Mouse (Mus musculus): ENCODE results near the gene Cap1. TPM values are rescaled to one million over a fixed set of nuclear protein-coding genes. Genes with fewer than 3 reads are reported as not detected.

The Cap1 gene
- 46.5 and 85.8 TPM in 2 replicates for polyA plus RNA-seq (2012; rRNA removed)

GRCm38 (mm10) chr4:122885768-122886578, at the start of gene Cap1:
Cap1 (minus strand) TSS chr4:122886056.
- TF ChIP-seq CTCF (IDR thresholded peaks at IDR 0.05; ENCODE audit: extremely low read depth, insufficient read length, insufficient replicate concordance, low read depth, low read length) = no peak
- peak; percentile 97 for TF ChIP-seq POLR2A (IDR thresholded peaks at IDR 0.05; ENCODE audit: low read depth, low read length)
- Histone ChIP-seq H3K36me3 (ENCODE audit: control insufficient read depth, insufficient read depth, low read length) (no peaks in the 10 kb centered on the region), H3K27me3 (ENCODE audit: control insufficient read depth, insufficient read depth, low read length) (no peaks in the 10 kb centered on the region), H3K4me1 (ENCODE audit: control insufficient read depth, insufficient read depth, insufficient read length, low read length) (peaks cover 16% of the 10 kb centered on the region), H3K27ac (ENCODE audit: insufficient read depth, low read depth, low read length) (peak within 1 kb of the TSS; percentile 99), H3K4me3 (ENCODE audit: low read depth, low read length) (peak within 1 kb of the TSS; percentile 74)
- WGBS = under 1% methylated on average over 49 of the region's 49 CpGs

DNA sequence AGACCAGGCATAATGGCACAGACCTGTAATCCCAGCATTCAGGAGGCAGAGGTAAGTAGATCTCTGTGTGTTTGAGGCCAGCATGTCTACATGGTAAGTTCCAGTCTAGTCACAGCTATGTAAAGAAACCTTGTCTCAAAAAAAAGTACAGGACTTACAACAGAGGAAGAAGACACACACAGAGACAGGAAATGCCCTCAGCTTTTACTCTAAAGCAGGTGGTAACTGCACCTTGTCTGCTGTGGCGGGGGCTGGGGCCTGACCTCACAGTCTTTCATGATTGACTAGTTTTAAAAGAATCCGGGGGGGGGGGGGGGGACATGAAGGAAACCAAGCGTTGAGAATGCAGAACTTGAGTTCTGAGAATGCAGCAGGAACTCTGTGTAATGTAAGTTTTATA, 48.0 kb upstream of the Cap1 start:
- no peak overlapping the region for H3K4me3 ChIP-seq (ENCODE audit: low read depth, low read length)

DNA sequence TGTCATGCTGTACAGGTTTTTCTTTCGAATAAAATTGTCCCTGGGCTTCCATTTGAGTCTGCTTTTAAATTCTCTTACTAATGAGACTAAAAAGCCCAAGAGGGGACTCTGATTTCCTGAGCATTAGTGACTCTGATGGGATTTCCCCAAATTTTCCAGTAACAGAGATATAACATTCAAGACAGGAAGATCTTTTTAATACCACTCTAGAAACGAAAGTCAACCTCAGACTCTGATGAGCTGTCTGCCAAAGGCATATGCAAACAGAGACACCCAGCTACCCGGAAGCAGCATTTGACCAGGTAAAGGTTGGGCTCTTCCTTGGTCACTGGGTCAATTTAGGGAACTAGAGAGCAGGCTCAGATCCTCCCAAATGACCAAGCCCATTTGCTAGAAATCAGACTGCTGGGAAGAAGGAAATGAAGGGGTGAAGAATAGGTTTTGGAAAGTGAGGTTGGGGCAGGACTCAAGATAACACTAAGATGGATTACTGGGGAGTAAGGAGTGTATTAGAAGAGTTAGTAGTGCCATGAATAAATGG, 47.3 kb upstream of the Cap1 start:
- H3K4me1 ChIP-seq (ENCODE audit: control insufficient read depth, insufficient read depth, insufficient read length, low read length) = peaks cover 15% of the 10 kb centered on the region
- no peak for TF ChIP-seq CTCF (IDR thresholded peaks at IDR 0.05; ENCODE audit: extremely low read depth, insufficient read length, insufficient replicate concordance, low read depth, low read length)
- no peak for TF ChIP-seq POLR2A (IDR thresholded peaks at IDR 0.05; ENCODE audit: low read depth, low read length)
- 0 out of 2 replicates have a peak overlapping the region, but pooled peaks have one; percentile 14 for H3K4me3 ChIP-seq (ENCODE audit: low read depth, low read length)
- WGBS = 41% methylated on average over 3 of the region's 3 CpGs
- H3K36me3 ChIP-seq (ENCODE audit: control insufficient read depth, insufficient read depth, low read length) = no peaks in the 10 kb centered on the region
- H3K27ac ChIP-seq (ENCODE audit: insufficient read depth, low read depth, low read length) = peak overlapping the region; percentile 82
- H3K27me3 ChIP-seq (ENCODE audit: control insufficient read depth, insufficient read depth, low read length) = no peaks in the 10 kb centered on the region

More for the DNA sequence above, 48.0 kb upstream of the Cap1 start:
- Histone ChIP-seq H3K27me3 (ENCODE audit: control insufficient read depth, insufficient read depth, low read length) (no peaks in the 10 kb centered on the region), H3K4me1 (ENCODE audit: control insufficient read depth, insufficient read depth, insufficient read length, low read length) (peaks cover 15% of the 10 kb centered on the region), H3K36me3 (ENCODE audit: control insufficient read depth, insufficient read depth, low read length) (no peaks in the 10 kb centered on the region), H3K27ac (ENCODE audit: insufficient read depth, low read depth, low read length) (peak overlapping the region; percentile 82)
- 45% methylated on average over 3 of the region's 3 CpGs for WGBS
- TF ChIP-seq POLR2A (IDR thresholded peaks at IDR 0.05; ENCODE audit: low read depth, low read length) (no peak), CTCF (IDR thresholded peaks at IDR 0.05; ENCODE audit: extremely low read depth, insufficient read length, insufficient replicate concordance, low read depth, low read length) (no peak)

DNA sequence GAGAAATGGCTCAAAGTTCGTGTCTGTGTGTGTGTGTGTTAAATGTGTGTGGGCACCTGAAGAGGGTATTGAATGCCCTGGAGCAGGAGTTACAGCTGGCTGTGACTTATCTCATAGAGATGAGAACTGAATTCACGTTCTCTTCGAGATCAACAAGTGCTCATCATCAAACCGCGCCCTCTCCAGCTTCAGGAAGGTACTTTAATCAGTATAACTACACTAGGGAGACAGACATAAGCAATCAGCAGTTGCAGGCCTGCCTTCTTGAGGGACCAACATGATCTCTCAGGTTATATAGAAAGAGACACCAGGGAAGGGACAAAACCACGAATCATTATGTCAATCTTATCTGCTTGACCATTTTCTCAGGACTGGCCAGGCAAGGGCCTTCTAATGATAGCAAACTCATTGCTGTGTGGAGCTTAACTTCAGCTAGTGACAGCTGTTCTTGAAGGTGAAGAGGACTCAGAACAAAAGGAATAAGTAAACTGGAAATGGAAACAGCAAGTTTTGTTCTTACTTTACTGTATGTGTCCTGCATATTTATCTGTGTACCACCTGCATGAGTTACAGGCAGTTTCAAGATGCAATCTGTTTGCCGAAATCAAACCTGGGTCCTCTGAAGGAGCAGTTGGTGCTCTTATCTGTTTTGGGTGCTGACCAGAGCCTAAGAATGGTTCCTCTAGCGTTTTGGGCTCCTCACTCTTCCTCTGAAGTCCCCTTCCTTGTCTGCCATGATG, 46.6 kb upstream of the Cap1 start:
- H3K36me3 ChIP-seq (ENCODE audit: control insufficient read depth, insufficient read depth, low read length) = no peaks in the 10 kb centered on the region
- H3K27ac ChIP-seq (ENCODE audit: insufficient read depth, low read depth, low read length) = peak overlapping the region; percentile 55
- TF ChIP-seq CTCF (IDR thresholded peaks at IDR 0.05; ENCODE audit: extremely low read depth, insufficient read length, insufficient replicate concordance, low read depth, low read length) (no peak), POLR2A (IDR thresholded peaks at IDR 0.05; ENCODE audit: low read depth, low read length) (no peak)
- no peaks in the 10 kb centered on the region for H3K27me3 ChIP-seq (ENCODE audit: control insufficient read depth, insufficient read depth, low read length)
- H3K4me1 ChIP-seq (ENCODE audit: control insufficient read depth, insufficient read depth, insufficient read length, low read length) = peaks cover 15% of the 10 kb centered on the region
- no peak overlapping the region for H3K4me3 ChIP-seq (ENCODE audit: low read depth, low read length)
- WGBS = 70% methylated on average over 8 of the region's 8 CpGs

DNA sequence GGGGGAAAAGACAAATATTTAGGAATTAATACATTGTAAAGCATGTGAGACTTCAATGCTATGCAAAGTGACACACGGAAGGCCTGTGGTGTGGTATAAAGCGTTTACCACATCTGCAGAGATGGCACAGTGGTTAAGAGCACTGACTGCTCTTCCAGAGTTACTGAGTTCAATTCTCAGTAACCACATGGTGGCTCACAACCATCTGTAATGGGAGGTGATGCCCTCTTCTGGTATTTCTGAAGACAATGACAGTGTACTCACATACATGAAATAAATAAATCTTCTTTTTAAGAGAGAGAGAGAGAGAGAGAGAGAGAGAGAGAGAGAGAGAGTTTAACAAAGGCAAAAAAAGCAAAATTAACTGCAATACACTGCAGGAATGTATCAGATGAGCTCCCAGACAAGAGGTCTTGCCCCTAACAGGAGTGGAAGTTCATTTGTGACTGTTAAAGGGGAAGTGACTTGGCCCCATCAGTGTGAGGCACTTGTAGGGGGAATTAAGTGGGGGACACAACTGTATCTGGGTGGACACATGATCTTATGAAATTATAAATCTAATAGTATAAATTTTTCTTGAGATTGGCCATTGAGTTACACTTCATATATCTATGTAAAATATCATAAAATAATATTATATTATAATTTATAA, 45.2 kb upstream of the Cap1 start:
- 92% methylated on average over 2 of the region's 2 CpGs for WGBS
- Histone ChIP-seq H3K36me3 (ENCODE audit: control insufficient read depth, insufficient read depth, low read length) (no peaks in the 10 kb centered on the region), H3K27ac (ENCODE audit: insufficient read depth, low read depth, low read length) (no peak overlapping the region), H3K27me3 (ENCODE audit: control insufficient read depth, insufficient read depth, low read length) (no peaks in the 10 kb centered on the region), H3K4me1 (ENCODE audit: control insufficient read depth, insufficient read depth, insufficient read length, low read length) (peaks cover 14% of the 10 kb centered on the region), H3K4me3 (ENCODE audit: low read depth, low read length) (no peak overlapping the region)
- no peak for TF ChIP-seq POLR2A (IDR thresholded peaks at IDR 0.05; ENCODE audit: low read depth, low read length)
- TF ChIP-seq CTCF (IDR thresholded peaks at IDR 0.05; ENCODE audit: extremely low read depth, insufficient read length, insufficient replicate concordance, low read depth, low read length) = no peak

GRCm38 (mm10) chr4:122923392-122924344, 37.8 kb upstream of the Cap1 start:
- 82% methylated on average over 15 of the region's 15 CpGs for WGBS
- TF ChIP-seq CTCF (IDR thresholded peaks at IDR 0.05; ENCODE audit: extremely low read depth, insufficient read length, insufficient replicate concordance, low read depth, low read length) (no peak), POLR2A (IDR thresholded peaks at IDR 0.05; ENCODE audit: low read depth, low read length) (no peak)
- H3K4me1 ChIP-seq (ENCODE audit: control insufficient read depth, insufficient read depth, insufficient read length, low read length) = peaks cover 2% of the 10 kb centered on the region; the same call in 1 of the 2 replicates
- H3K27ac ChIP-seq (ENCODE audit: insufficient read depth, low read depth, low read length) = no peak overlapping the region
- no peaks in the 10 kb centered on the region for H3K36me3 ChIP-seq (ENCODE audit: control insufficient read depth, insufficient read depth, low read length)
- no peak overlapping the region for H3K4me3 ChIP-seq (ENCODE audit: low read depth, low read length)
- H3K27me3 ChIP-seq (ENCODE audit: control insufficient read depth, insufficient read depth, low read length) = no peaks in the 10 kb centered on the region

Measured in small intestine, adult 2 months (tissue).